Mouse (Mus musculus): ENCODE measurements around the gene Spag17. TPM values are rescaled to one million over a fixed set of nuclear protein-coding genes. Genes with fewer than 3 reads are reported as not detected.
A peak's percentile ranks its signal among the peaks of the same experiment; 100 is the strongest.

Gene Spag17
- total and polyA plus RNA-seq, 2 experiments from 2014 or later: 0.18 TPM; not detected in 1

GRCm38 (mm10) chr3:99945171-99945570 lies 60.0 kb downstream of the Spag17 start:
- ATAC-seq (ENCODE audit: insufficient read depth, low read depth) (no peak), DNase-seq (ENCODE audit: low spot score) (peak; percentile 6)
- no peaks in the 10 kb centered on the region for H3K9me3 ChIP-seq (replicated peaks; ENCODE audit: control insufficient read depth, low read length)
- TF ChIP-seq CTCF (IDR thresholded peaks at IDR 0.05; ENCODE audit: low read depth): no peak
- TF ChIP-seq EP300 (IDR thresholded peaks at IDR 0.05; ENCODE audit: low read depth): no peak
- 42% methylated on average over 2 of the region's 2 CpGs for WGBS
- no peak overlapping the region for H3K27ac ChIP-seq (ENCODE audit: low read depth)
- no peaks in the 10 kb centered on the region for H3K4me1 ChIP-seq (ENCODE audit: control insufficient read depth, insufficient read depth)
- no peak overlapping the region for H3K4me2 ChIP-seq (ENCODE audit: low read depth, low read length)
- H3K9ac ChIP-seq (replicated peaks; ENCODE audit: low read depth, low read length): no peak overlapping the region
- H3K4me3 ChIP-seq (ENCODE audit: low read depth, low read length): no peak overlapping the region
- no peaks in the 10 kb centered on the region for H3K27me3 ChIP-seq (ENCODE audit: control insufficient read depth, insufficient read depth, low read length)
- no peaks in the 10 kb centered on the region for H3K36me3 ChIP-seq (replicated peaks; ENCODE audit: control insufficient read depth, insufficient read depth, low read length)

- H3K4me1 ChIP-seq (ENCODE audit: control insufficient read depth, insufficient read depth): no peaks in the 10 kb centered on the region
- no peaks in the 10 kb centered on the region for H3K27me3 ChIP-seq (ENCODE audit: control insufficient read depth, insufficient read depth, low read length)
- no peak overlapping the region for H3K4me2 ChIP-seq (ENCODE audit: low read depth, low read length)
- no peak overlapping the region for H3K27ac ChIP-seq (ENCODE audit: low read depth)
- no peaks in the 10 kb centered on the region for H3K9me3 ChIP-seq (replicated peaks; ENCODE audit: control insufficient read depth, low read length)
- no peak for TF ChIP-seq EP300 (IDR thresholded peaks at IDR 0.05; ENCODE audit: low read depth)
- no peak for TF ChIP-seq CTCF (IDR thresholded peaks at IDR 0.05; ENCODE audit: low read depth)
- ATAC-seq (ENCODE audit: insufficient read depth, low read depth): no peak
- no peaks in the 10 kb centered on the region for H3K36me3 ChIP-seq (replicated peaks; ENCODE audit: control insufficient read depth, insufficient read depth, low read length)
- DNase-seq (ENCODE audit: low spot score): no peak
- WGBS: 65% methylated on average over 9 of the region's 9 CpGs
- no peak overlapping the region for H3K4me3 ChIP-seq (ENCODE audit: low read depth, low read length)
- no peak overlapping the region for H3K9ac ChIP-seq (replicated peaks; ENCODE audit: low read depth, low read length)
Measured at GRCm38 (mm10) chr3:99954039-99954602, 68.9 kb downstream of the Spag17 start.

GRCm38 (mm10) chr3:99956517-99956916 lies 71.3 kb downstream of the Spag17 start:
- H3K27ac ChIP-seq (ENCODE audit: low read depth): no peak overlapping the region
- H3K4me1 ChIP-seq (ENCODE audit: control insufficient read depth, insufficient read depth): no peaks in the 10 kb centered on the region
- ATAC-seq (ENCODE audit: insufficient read depth, low read depth): no peak
- no peaks in the 10 kb centered on the region for H3K9me3 ChIP-seq (replicated peaks; ENCODE audit: control insufficient read depth, low read length)
- H3K4me3 ChIP-seq (ENCODE audit: low read depth, low read length): no peak overlapping the region
- no peak for DNase-seq (ENCODE audit: low spot score)
- H3K9ac ChIP-seq (replicated peaks; ENCODE audit: low read depth, low read length): no peak overlapping the region
- no peak overlapping the region for H3K4me2 ChIP-seq (ENCODE audit: low read depth, low read length)
- H3K27me3 ChIP-seq (ENCODE audit: control insufficient read depth, insufficient read depth, low read length): no peaks in the 10 kb centered on the region
- H3K36me3 ChIP-seq (replicated peaks; ENCODE audit: control insufficient read depth, insufficient read depth, low read length): no peaks in the 10 kb centered on the region
- no peak for TF ChIP-seq EP300 (IDR thresholded peaks at IDR 0.05; ENCODE audit: low read depth)
- no peak for TF ChIP-seq CTCF (IDR thresholded peaks at IDR 0.05; ENCODE audit: low read depth)

- 71% methylated on average over 7 of the region's 7 CpGs for WGBS
- Histone ChIP-seq H3K36me3 (replicated peaks; ENCODE audit: control insufficient read depth, insufficient read depth, low read length) (no peaks in the 10 kb centered on the region), H3K4me2 (ENCODE audit: low read depth, low read length) (no peak overlapping the region), H3K9ac (replicated peaks; ENCODE audit: low read depth, low read length) (no peak overlapping the region), H3K27me3 (ENCODE audit: control insufficient read depth, insufficient read depth, low read length) (no peaks in the 10 kb centered on the region), H3K27ac (ENCODE audit: low read depth) (no peak overlapping the region), H3K4me3 (ENCODE audit: low read depth, low read length) (no peak overlapping the region), H3K9me3 (replicated peaks; ENCODE audit: control insufficient read depth, low read length) (no peaks in the 10 kb centered on the region), H3K4me1 (ENCODE audit: control insufficient read depth, insufficient read depth) (no peaks in the 10 kb centered on the region)
- ATAC-seq (ENCODE audit: insufficient read depth, low read depth) (no peak), DNase-seq (ENCODE audit: low spot score) (no peak)
- TF ChIP-seq EP300 (IDR thresholded peaks at IDR 0.05; ENCODE audit: low read depth) (no peak), CTCF (IDR thresholded peaks at IDR 0.05; ENCODE audit: low read depth) (no peak)
Measured at GRCm38 (mm10) chr3:99959805-99960485, 74.7 kb downstream of the Spag17 start.

GRCm38 (mm10) chr3:99964345-99964744 lies 79.1 kb downstream of the Spag17 start:
- ATAC-seq (ENCODE audit: insufficient read depth, low read depth): no peak
- Histone ChIP-seq H3K4me1 (ENCODE audit: control insufficient read depth, insufficient read depth) (no peaks in the 10 kb centered on the region), H3K27me3 (ENCODE audit: control insufficient read depth, insufficient read depth, low read length) (no peaks in the 10 kb centered on the region), H3K36me3 (replicated peaks; ENCODE audit: control insufficient read depth, insufficient read depth, low read length) (no peaks in the 10 kb centered on the region), H3K9ac (replicated peaks; ENCODE audit: low read depth, low read length) (no peak overlapping the region), H3K4me3 (ENCODE audit: low read depth, low read length) (no peak overlapping the region), H3K4me2 (ENCODE audit: low read depth, low read length) (no peak overlapping the region), H3K27ac (ENCODE audit: low read depth) (no peak overlapping the region), H3K9me3 (replicated peaks; ENCODE audit: control insufficient read depth, low read length) (no peaks in the 10 kb centered on the region)
- WGBS: 84% methylated on average over 6 of the region's 6 CpGs
- DNase-seq (ENCODE audit: low spot score): no peak
- TF ChIP-seq CTCF (IDR thresholded peaks at IDR 0.05; ENCODE audit: low read depth) (no peak), EP300 (IDR thresholded peaks at IDR 0.05; ENCODE audit: low read depth) (no peak)

- Histone ChIP-seq H3K9me3 (replicated peaks; ENCODE audit: control insufficient read depth, low read length) (no peaks in the 10 kb centered on the region), H3K4me1 (ENCODE audit: control insufficient read depth, insufficient read depth) (no peaks in the 10 kb centered on the region), H3K4me3 (ENCODE audit: low read depth, low read length) (no peak overlapping the region), H3K9ac (replicated peaks; ENCODE audit: low read depth, low read length) (no peak overlapping the region), H3K27ac (ENCODE audit: low read depth) (no peak overlapping the region), H3K27me3 (ENCODE audit: control insufficient read depth, insufficient read depth, low read length) (no peaks in the 10 kb centered on the region), H3K4me2 (ENCODE audit: low read depth, low read length) (no peak overlapping the region), H3K36me3 (replicated peaks; ENCODE audit: control insufficient read depth, insufficient read depth, low read length) (no peaks in the 10 kb centered on the region)
- TF ChIP-seq CTCF (IDR thresholded peaks at IDR 0.05; ENCODE audit: low read depth) (no peak), EP300 (IDR thresholded peaks at IDR 0.05; ENCODE audit: low read depth) (no peak)
- ATAC-seq (ENCODE audit: insufficient read depth, low read depth): no peak
- DNase-seq (ENCODE audit: low spot score): no peak
- WGBS: 65% methylated on average over 4 of the region's 4 CpGs
Measured at GRCm38 (mm10) chr3:99965863-99966262, 80.7 kb downstream of the Spag17 start.

Data from heart, postnatal 0 days (tissue).